Mouse (Mus musculus) cerebellum, adult (tissue): ENCODE measurements at regions not wholly inside any gene's neighbourhood (a gene's known extent, or its start where the extent isn't known, plus 50 kb on each side); places are given as distances from the start of the nearest gene placed in this dataset.
A peak's percentile ranks its signal among the peaks of the same experiment; 100 is the strongest.

ENCODE experiments used
- ATAC-seq: cut with Nextera tagmentation; 2 replicates; pipeline ENCODE4 v1.9.2; 2017; ENCODE audit warnings: mild to moderate bottlenecking, moderate library complexity, mixed read lengths; ENCODE audit not compliant: insufficient number of reproducible peaks, low FRiP score, low TSS enrichment

- ATAC-seq = no peak
Observed at GRCm38 (mm10) chr1:169872865-169873264, 55.6 kb upstream of the Ccdc190 start.

GRCm38 (mm10) chr1:169868636-169869035 lies 59.8 kb upstream of the Ccdc190 start:
- ATAC-seq = no peak

- ATAC-seq = no peak
Observed at GRCm38 (mm10) chr1:169867453-169867852, 61.0 kb upstream of the Ccdc190 start.

- no peak for ATAC-seq
Observed at GRCm38 (mm10) chr1:169866840-169867239, 61.6 kb upstream of the Ccdc190 start.

GRCm38 (mm10) chr1:169859041-169859440 lies 69.4 kb upstream of the Ccdc190 start:
- ATAC-seq = no peak

- no peak for ATAC-seq
Observed at GRCm38 (mm10) chr1:169851663-169852062, 76.8 kb upstream of the Ccdc190 start.

GRCm38 (mm10) chr1:169848254-169849015 lies 80.0 kb upstream of the Ccdc190 start:
- peak; percentile 90 for ATAC-seq

GRCm38 (mm10) chr1:169842490-169842889 lies 86.0 kb upstream of the Ccdc190 start:
- ATAC-seq = no peak

GRCm38 (mm10) chr1:169840948-169841347 lies 87.5 kb upstream of the Ccdc190 start:
- no peak for ATAC-seq

- ATAC-seq = no peak
Observed at GRCm38 (mm10) chr1:169840056-169840728, 88.3 kb upstream of the Ccdc190 start.

GRCm38 (mm10) chr1:169833385-169833784 lies 85.9 kb upstream of the Rgs4 start:
- no peak for ATAC-seq

- no peak for ATAC-seq
Observed at GRCm38 (mm10) chr1:169831326-169832066, 84.1 kb upstream of the Rgs4 start.

GRCm38 (mm10) chr1:169830596-169830995 lies 83.2 kb upstream of the Rgs4 start:
- ATAC-seq = no peak

GRCm38 (mm10) chr1:169822034-169822433 lies 74.6 kb upstream of the Rgs4 start:
- ATAC-seq = no peak

GRCm38 (mm10) chr1:169819404-169819949 lies 72.0 kb upstream of the Rgs4 start:
- ATAC-seq = no peak

GRCm38 (mm10) chr1:169816939-169817338 lies 69.5 kb upstream of the Rgs4 start:
- no peak for ATAC-seq

- ATAC-seq = no peak
Observed at GRCm38 (mm10) chr1:169812512-169813101, 65.2 kb upstream of the Rgs4 start.

GRCm38 (mm10) chr1:169803428-169804138 lies 56.1 kb upstream of the Rgs4 start:
- ATAC-seq = no peak

GRCm38 (mm10) chr1:169802868-169803267 lies 55.4 kb upstream of the Rgs4 start:
- ATAC-seq = no peak
